Mouse (Mus musculus): Measurements from ENCODE around the gene Zfp384. TPM values are rescaled to one million over a fixed set of nuclear protein-coding genes. Genes with fewer than 3 reads are reported as not detected.

Zfp384 gene
- polyA plus RNA-seq, 1 experiment from 2014 or later = 10.3 TPM

- Histone ChIP-seq H3K27ac (ENCODE audit: low read length) (no peak overlapping the region), H3K27me3 (replicated peaks; ENCODE audit: control insufficient read depth, insufficient read depth, low read length) (no peaks in the 10 kb centered on the region), H3K4me3 (ENCODE audit: low read length) (no peak overlapping the region), H3K9ac (ENCODE audit: low read depth, low read length) (0 out of 2 replicates have a peak overlapping the region, but pooled peaks have one; percentile 10), H3K4me1 (ENCODE audit: control insufficient read depth, insufficient read depth, low read length) (peaks cover 30% of the 10 kb centered on the region), H3K4me2 (ENCODE audit: low read depth, low read length) (no peak overlapping the region), H3K36me3 (ENCODE audit: control insufficient read depth, insufficient read depth, low read length) (no peaks in the 10 kb centered on the region), H3K9me3 (ENCODE audit: control insufficient read depth, low read length) (no peaks in the 10 kb centered on the region)
- WGBS = 5% methylated on average over 4 of the region's 4 CpGs
- 0 out of 2 replicates have a peak, but pooled peaks have one; percentile 2 for ATAC-seq
Observed at GRCm38 (mm10) chr6:125084424-125084823, 75.5 kb downstream of the Zfp384 start.

Other genes with a start within 250 kb of the Zfp384 start
- 7.1 and 7.9 TPM in 2 replicates for gene Eno2, start 239.5 kb upstream of the Zfp384 start, polyA plus RNA-seq (2015; fragmentation: Nextera tagmentation; extraction: Ambion mirVana)
- 0.18 and 0.26 TPM in 2 replicates for gene Lrrc23, start 229.4 kb upstream of the Zfp384 start, polyA plus RNA-seq (2015; fragmentation: Nextera tagmentation; extraction: Ambion mirVana)
- 25.7 and 31.7 TPM in 2 replicates for gene Spsb2, start 200.5 kb upstream of the Zfp384 start, polyA plus RNA-seq (2015; fragmentation: Nextera tagmentation; extraction: Ambion mirVana)
- gene Tpi1, start 194.8 kb upstream of the Zfp384 start, polyA plus RNA-seq (2015; fragmentation: Nextera tagmentation; extraction: Ambion mirVana) = 1,250 and 1,271 TPM in 2 replicates
- gene Usp5, start 179.7 kb upstream of the Zfp384 start, polyA plus RNA-seq (2015; fragmentation: Nextera tagmentation; extraction: Ambion mirVana) = 106 and 117 TPM in 2 replicates
- gene Cdca3, start 179.6 kb upstream of the Zfp384 start, polyA plus RNA-seq (2015; fragmentation: Nextera tagmentation; extraction: Ambion mirVana) = 153 and 183 TPM in 2 replicates
- 0.70 and 1.7 TPM in 2 replicates for gene Gnb3, start 168.9 kb upstream of the Zfp384 start, polyA plus RNA-seq (2015; fragmentation: Nextera tagmentation; extraction: Ambion mirVana)
- gene P3h3, start 151.4 kb upstream of the Zfp384 start, polyA plus RNA-seq (2015; fragmentation: Nextera tagmentation; extraction: Ambion mirVana) = 5.6 and 7.2 TPM in 2 replicates
- 0.75 and 0.77 TPM in 2 replicates for gene Gpr162, start 145.2 kb upstream of the Zfp384 start, polyA plus RNA-seq (2015; fragmentation: Nextera tagmentation; extraction: Ambion mirVana)
- gene Cd4, start 120.9 kb upstream of the Zfp384 start, polyA plus RNA-seq (2015; fragmentation: Nextera tagmentation; extraction: Ambion mirVana) = 0.44 and 0.70 TPM in 2 replicates
- 1.9 TPM in 2 replicates for gene Lag3, start 97.4 kb upstream of the Zfp384 start, polyA plus RNA-seq (2015; fragmentation: Nextera tagmentation; extraction: Ambion mirVana)
- gene Ptms, start 89.0 kb upstream of the Zfp384 start, polyA plus RNA-seq (2015; fragmentation: Nextera tagmentation; extraction: Ambion mirVana) = 87.8 and 173 TPM in 2 replicates
- 296 and 299 TPM in 2 replicates for gene Mlf2, start 77.8 kb upstream of the Zfp384 start, polyA plus RNA-seq (2015; fragmentation: Nextera tagmentation; extraction: Ambion mirVana)
- gene Cops7a, start 43.6 kb upstream of the Zfp384 start, polyA plus RNA-seq (2015; fragmentation: Nextera tagmentation; extraction: Ambion mirVana) = 170 and 176 TPM in 2 replicates
- 1.9 and 2.0 TPM in 2 replicates for gene Pianp, start 12.5 kb upstream of the Zfp384 start, polyA plus RNA-seq (2015; fragmentation: Nextera tagmentation; extraction: Ambion mirVana)
- 96.0 and 105 TPM in 2 replicates for gene Ing4, start 30.6 kb downstream of the Zfp384 start, polyA plus RNA-seq (2015; fragmentation: Nextera tagmentation; extraction: Ambion mirVana)
- gene Acrbp, start 40.5 kb downstream of the Zfp384 start, polyA plus RNA-seq (2015; fragmentation: Nextera tagmentation; extraction: Ambion mirVana) = 9.8 and 10.6 TPM in 2 replicates
- gene Lpar5, start 58.8 kb downstream of the Zfp384 start, polyA plus RNA-seq (2015; fragmentation: Nextera tagmentation; extraction: Ambion mirVana) = 9.4 and 9.7 TPM in 2 replicates
- 41.3 and 44.8 TPM in 2 replicates for gene Chd4, start 86.8 kb downstream of the Zfp384 start, polyA plus RNA-seq (2015; fragmentation: Nextera tagmentation; extraction: Ambion mirVana)
- gene Nop2, start 122.8 kb downstream of the Zfp384 start, polyA plus RNA-seq (2015; fragmentation: Nextera tagmentation; extraction: Ambion mirVana) = 59.5 and 66.8 TPM in 2 replicates
- 4.5 and 5.3 TPM in 2 replicates for gene Iffo1, start 136.1 kb downstream of the Zfp384 start, polyA plus RNA-seq (2015; fragmentation: Nextera tagmentation; extraction: Ambion mirVana)
- 2,256 and 2,328 TPM in 2 replicates for gene Gapdh, start 157.3 kb downstream of the Zfp384 start, polyA plus RNA-seq (2015; fragmentation: Nextera tagmentation; extraction: Ambion mirVana)
- 67.8 and 78.0 TPM in 2 replicates for gene Ncapd2, start 182.6 kb downstream of the Zfp384 start, polyA plus RNA-seq (2015; fragmentation: Nextera tagmentation; extraction: Ambion mirVana)
- gene Mrpl51, start 182.7 kb downstream of the Zfp384 start, polyA plus RNA-seq (2015; fragmentation: Nextera tagmentation; extraction: Ambion mirVana) = 267 and 284 TPM in 2 replicates
- 5.0 and 5.9 TPM in 2 replicates for gene Vamp1, start 206.4 kb downstream of the Zfp384 start, polyA plus RNA-seq (2015; fragmentation: Nextera tagmentation; extraction: Ambion mirVana)
- 13.3 and 14.4 TPM in 2 replicates for gene Tapbpl, start 222.7 kb downstream of the Zfp384 start, polyA plus RNA-seq (2015; fragmentation: Nextera tagmentation; extraction: Ambion mirVana)
- 2.0 and 2.3 TPM in 2 replicates for gene Cd27, start 227.9 kb downstream of the Zfp384 start, polyA plus RNA-seq (2015; fragmentation: Nextera tagmentation; extraction: Ambion mirVana)

All from intestine, embryonic 16.5 days (tissue).